Mouse (Mus musculus) heart, postnatal 4 days (tissue): Measurements from ENCODE around the gene Fars2. TPM values are rescaled to one million over a fixed set of nuclear protein-coding genes. Genes with fewer than 3 reads are reported as not detected.

ENCODE experiments used
- DNase-seq: peaks from one replicate; pipeline ENCODE4 v3.0.0; 2021
- total RNA-seq, 2 experiments: library from RNA; stranded (reverse); gene quantifications; 2 replicates each; pipeline ENCODE4 v1.2.3; 2021

The Fars2 gene
- total RNA-seq, 2 experiments from 2014 or later = 68.5 to 71.0 TPM

GRCm38 (mm10) chr13:36222721-36223120 is 105.5 kb downstream of the Fars2 start:
- DNase-seq = no peak

- no peak for DNase-seq
These were observed 107.2 kb downstream of the Fars2 start for GRCm38 (mm10) chr13:36224431-36224830.

GRCm38 (mm10) chr13:36242261-36242660 is 125.0 kb downstream of the Fars2 start:
- peak; percentile 15 for DNase-seq

GRCm38 (mm10) chr13:36253936-36254335 is 136.7 kb downstream of the Fars2 start:
- DNase-seq = no peak

- no peak for DNase-seq
These were observed 140.0 kb downstream of the Fars2 start for GRCm38 (mm10) chr13:36257213-36257612.

- no peak for DNase-seq
These were observed 142.5 kb downstream of the Fars2 start for GRCm38 (mm10) chr13:36259754-36260153.

GRCm38 (mm10) chr13:36261299-36261698 is 144.1 kb downstream of the Fars2 start:
- DNase-seq = no peak

GRCm38 (mm10) chr13:36263240-36264095 is 146.3 kb downstream of the Fars2 start:
- no peak for DNase-seq

- DNase-seq = no peak
These were observed 147.2 kb downstream of the Fars2 start for GRCm38 (mm10) chr13:36264391-36264790.

GRCm38 (mm10) chr13:36265342-36265744 is 148.1 kb downstream of the Fars2 start:
- no peak for DNase-seq

GRCm38 (mm10) chr13:36267399-36267798 is 150.2 kb downstream of the Fars2 start:
- DNase-seq = no peak

GRCm38 (mm10) chr13:36270867-36271266 is 153.7 kb downstream of the Fars2 start:
- no peak for DNase-seq

- DNase-seq = no peak
These were observed 156.3 kb downstream of the Fars2 start for GRCm38 (mm10) chr13:36273497-36273896.

- no peak for DNase-seq
These were observed 159.0 kb downstream of the Fars2 start for GRCm38 (mm10) chr13:36276194-36276593.

- peak; percentile 84 for DNase-seq
These were observed 164.8 kb downstream of the Fars2 start for GRCm38 (mm10) chr13:36282018-36282417.

GRCm38 (mm10) chr13:36282785-36283544 is 165.8 kb downstream of the Fars2 start:
- DNase-seq = no peak

- DNase-seq = no peak
These were observed 166.4 kb downstream of the Fars2 start for GRCm38 (mm10) chr13:36283545-36284067.

- no peak for DNase-seq
These were observed 166.9 kb downstream of the Fars2 start for GRCm38 (mm10) chr13:36284097-36284496.

GRCm38 (mm10) chr13:36285235-36285634 is 168.0 kb downstream of the Fars2 start:
- DNase-seq = no peak

- no peak for DNase-seq
These were observed 176.3 kb downstream of the Fars2 start for GRCm38 (mm10) chr13:36293511-36293910.

GRCm38 (mm10) chr13:36294503-36294902 is 177.3 kb downstream of the Fars2 start:
- DNase-seq = no peak

- DNase-seq = peak; percentile 76
These were observed 178.6 kb downstream of the Fars2 start for GRCm38 (mm10) chr13:36295848-36296247.

- no peak for DNase-seq
These were observed 179.4 kb downstream of the Fars2 start for GRCm38 (mm10) chr13:36296574-36296973.
